16 mouse cellular contexts compared by ENCODE assay signal in genomic region chr6:33392020-33392419, GRCm38 (mm10).
DNase-seq lines count a peak whose midpoint lies in the region; ATAC-seq and TF ChIP-seq lines count a peak whose summit lies in the region.
"Had no signal": no experiment of that assay in that cellular context is flagged by ENCODE, and none has a peak within 500 bp of the region (broad histone marks: within the 10 kb centered on the region; RNA-seq: fewer than 3 reads in every experiment).

No protein-coding gene starts in this region.

- H3K9me3 ChIP-seq in forebrain, embryonic 14.5 days (replicated peaks; ENCODE audit: control insufficient read depth, low read length), result no peaks in the 10 kb centered on the region
- H3K9me3 ChIP-seq in forebrain, embryonic 10.5 days, result no peaks in the 10 kb centered on the region
- no peaks in the 10 kb centered on the region for H3K9me3 ChIP-seq in lung, embryonic 14.5 days (ENCODE audit: low read depth, low read length)
- H3K9me3 ChIP-seq: embryonic facial prominence, embryonic 13.5 days; heart, embryonic 10.5 days; hindbrain, embryonic 15.5 days; liver, embryonic 13.5 days; midbrain, embryonic 10.5 days; neural tube, embryonic 13.5 days had no signal

- DNase-seq in forebrain, embryonic 14.5 days (ENCODE audit: low spot score), result peak; percentile 20
- no peak for DNase-seq in forebrain, embryonic 10.5 days (ENCODE audit: extremely low spot score, low spot score)
- peak; percentile 37 for DNase-seq in lung, embryonic 14.5 days
- no peak for DNase-seq in lung, postnatal 14 days
- peak; percentile 16 for DNase-seq in MEL-GATA-1-ER (ENCODE audit: extremely low read depth, low read depth)
- DNase-seq in induced T-regulatory cell, adult 2 months (ENCODE audit: low read depth), result peak; percentile 33
- DNase-seq in right cerebral cortex, adult 2 months (ENCODE audit: low spot score in 2 of 2), result no peak
- DNase-seq in adrenal gland, postnatal 14 days, result no peak
- DNase-seq: kidney, postnatal 36 days; liver, embryonic 13.5 days; right cerebral cortex, postnatal 25 days had no signal

- no peaks in the 10 kb centered on the region for H3K4me1 ChIP-seq in forebrain, embryonic 14.5 days (ENCODE audit: control insufficient read depth, insufficient read depth, low read length)
- no peaks in the 10 kb centered on the region for H3K4me1 ChIP-seq in forebrain, embryonic 10.5 days
- H3K4me1 ChIP-seq in lung, embryonic 14.5 days (ENCODE audit: insufficient read depth), result no peaks in the 10 kb centered on the region
- H3K4me1 ChIP-seq: embryonic facial prominence, embryonic 13.5 days; heart, embryonic 10.5 days; hindbrain, embryonic 15.5 days; liver, embryonic 13.5 days; midbrain, embryonic 10.5 days; neural tube, embryonic 13.5 days had no signal

- H3K36me3 ChIP-seq in forebrain, embryonic 14.5 days (ENCODE audit: control insufficient read depth, insufficient read depth, low read length), result no peaks in the 10 kb centered on the region
- H3K36me3 ChIP-seq in forebrain, embryonic 10.5 days (replicated peaks), result no peaks in the 10 kb centered on the region
- H3K36me3 ChIP-seq in lung, embryonic 14.5 days (ENCODE audit: insufficient read depth), result no peaks in the 10 kb centered on the region
- H3K36me3 ChIP-seq: embryonic facial prominence, embryonic 13.5 days; heart, embryonic 10.5 days; hindbrain, embryonic 15.5 days; liver, embryonic 13.5 days; midbrain, embryonic 10.5 days; neural tube, embryonic 13.5 days had no signal

- H3K4me3 ChIP-seq in forebrain, embryonic 14.5 days (ENCODE audit: low read depth, low read length), result no peak overlapping the region
- H3K4me3 ChIP-seq in forebrain, embryonic 10.5 days, result no peak overlapping the region
- no peak overlapping the region for H3K4me3 ChIP-seq in lung, embryonic 14.5 days (ENCODE audit: low read depth, low read length)
- H3K4me3 ChIP-seq: embryonic facial prominence, embryonic 13.5 days; heart, embryonic 10.5 days; hindbrain, embryonic 15.5 days; liver, embryonic 13.5 days; midbrain, embryonic 10.5 days; neural tube, embryonic 13.5 days had no signal

- 87% methylated on average over 2 of the region's 2 CpGs for WGBS in forebrain, embryonic 14.5 days
- 90% methylated on average over 2 of the region's 2 CpGs for WGBS in forebrain, embryonic 10.5 days
- WGBS in lung, embryonic 14.5 days, result 82% methylated on average over 2 of the region's 2 CpGs

- H3K4me2 ChIP-seq in forebrain, embryonic 14.5 days (ENCODE audit: low read length), result no peak overlapping the region
- H3K4me2 ChIP-seq in lung, embryonic 14.5 days, result no peak overlapping the region
- H3K4me2 ChIP-seq: embryonic facial prominence, embryonic 13.5 days; hindbrain, embryonic 15.5 days; liver, embryonic 13.5 days; neural tube, embryonic 13.5 days had no signal

- no peaks in the 10 kb centered on the region for H3K27me3 ChIP-seq in forebrain, embryonic 14.5 days (replicated peaks; ENCODE audit: control insufficient read depth, insufficient read depth, low read length)
- H3K27me3 ChIP-seq in forebrain, embryonic 10.5 days (ENCODE audit: poor library complexity, severe bottlenecking), result no peaks in the 10 kb centered on the region
- no peaks in the 10 kb centered on the region for H3K27me3 ChIP-seq in lung, embryonic 14.5 days (ENCODE audit: insufficient read depth, low read length)
- H3K27me3 ChIP-seq: embryonic facial prominence, embryonic 13.5 days; hindbrain, embryonic 15.5 days; liver, embryonic 13.5 days; neural tube, embryonic 13.5 days had no signal

- H3K27ac ChIP-seq in forebrain, embryonic 14.5 days (ENCODE audit: low read depth, low read length), result no peak overlapping the region
- H3K27ac ChIP-seq in forebrain, embryonic 10.5 days, result no peak overlapping the region
- no peak overlapping the region for H3K27ac ChIP-seq in lung, embryonic 14.5 days (ENCODE audit: low read depth)
- H3K27ac ChIP-seq: embryonic facial prominence, embryonic 13.5 days; heart, embryonic 10.5 days; hindbrain, embryonic 15.5 days; liver, embryonic 13.5 days; midbrain, embryonic 10.5 days; neural tube, embryonic 13.5 days had no signal

- H3K9ac ChIP-seq in forebrain, embryonic 14.5 days (ENCODE audit: low read length), result no peak overlapping the region
- H3K9ac ChIP-seq in lung, embryonic 14.5 days, result no peak overlapping the region
- H3K9ac ChIP-seq: embryonic facial prominence, embryonic 13.5 days; hindbrain, embryonic 15.5 days; liver, embryonic 13.5 days; neural tube, embryonic 13.5 days had no signal

- no peak for ATAC-seq in forebrain, embryonic 14.5 days
- ATAC-seq in lung, embryonic 14.5 days (ENCODE audit: insufficient read depth), result no peak

- peak; percentile 45 for TF ChIP-seq CTCF in lung, embryonic 14.5 days (IDR thresholded peaks at IDR 0.05; ENCODE audit: low read depth)

Comparison
In these comparisons a context has a peak if more than half of its experiments do, and no peak if none do; other contexts are left out.
1. DNase-seq: peak in forebrain, embryonic 14.5 days (single experiment), lung, embryonic 14.5 days (single experiment), MEL-GATA-1-ER (single experiment) and induced T-regulatory cell, adult 2 months (single experiment); none in forebrain, embryonic 10.5 days (single experiment), lung, postnatal 14 days (single experiment), right cerebral cortex, adult 2 months (0 of 2) and adrenal gland, postnatal 14 days (single experiment).